Mouse (Mus musculus) hindbrain, embryonic 12.5 days (tissue): Measurements from ENCODE around the gene Epb41l4b. TPM values are rescaled to one million over a fixed set of nuclear protein-coding genes. Genes with fewer than 3 reads are reported as not detected.

Experiments used
- ATAC-seq: fragments of 200-750 bp; cut with Nextera tagmentation; 2 replicates; pipeline ENCODE4 v1.8.0; 2017; ENCODE audit warnings: moderate TSS enrichment; ENCODE audit not compliant: low FRiP score
- H3K27ac ChIP-seq: fragments of 300-500 bp; sonication (generic); 2 replicates; pipeline ENCODE4 v1.5.1; 2016; ENCODE audit warnings: mild to moderate bottlenecking
- H3K27me3 ChIP-seq: fragments of 300-500 bp; sonication (generic); 2 replicates; pipeline ENCODE4 v1.6.1; 2016; ENCODE audit warnings: mild to moderate bottlenecking
- H3K36me3 ChIP-seq: fragments of 300-500 bp; sonication (generic); 2 replicates; pipeline ENCODE4 v1.6.1; 2016; ENCODE audit warnings: mild to moderate bottlenecking
- H3K4me1 ChIP-seq: fragments of 300-500 bp; sonication (generic); 2 replicates; pipeline ENCODE4 v1.6.1; 2016
- H3K4me2 ChIP-seq: fragments of 300-500 bp; sonication (generic); replicated peaks from 2 replicates; pipeline ENCODE4 v1.6.1; 2016; ENCODE audit warnings: mild to moderate bottlenecking
- H3K4me3 ChIP-seq: fragments of 300-500 bp; sonication (generic); 2 replicates; pipeline ENCODE4 v1.5.1; 2016; ENCODE audit warnings: mild to moderate bottlenecking
- H3K9ac ChIP-seq: fragments of 300-500 bp; sonication (generic); 2 replicates; pipeline ENCODE4 v1.6.1; 2016; ENCODE audit warnings: mild to moderate bottlenecking, moderate library complexity
- H3K9me3 ChIP-seq: fragments of 300-500 bp; sonication (generic); replicated peaks from 2 replicates; pipeline ENCODE4 v1.6.1; 2016; ENCODE audit warnings: mild to moderate bottlenecking
- WGBS: fragments of 180-500 bp; shearing (Covaris S2); methylation state at CpG from one replicate; pipeline ENCODE4 v1.1.7; 2016; 5-methylcytosine and 5-hydroxymethylcytosine counted together
- polyA plus RNA-seq: library from polyadenylated mRNA; unstranded; fragments of >200 nt; fragmentation: Nextera tagmentation; extraction: Ambion mirVana; gene quantifications from 2 replicates; pipeline ENCODE4 v1.2.1, GENCODE M21; 2016

Gene Epb41l4b
- polyA plus RNA-seq, 1 experiment from 2014 or later: 2.0 TPM

- no peaks in the 10 kb centered on the region for H3K27me3 ChIP-seq
- no peaks in the 10 kb centered on the region for H3K36me3 ChIP-seq
- H3K4me1 ChIP-seq: peaks cover 11% of the 10 kb centered on the region
- WGBS: 77% methylated on average over 7 of the region's 7 CpGs
- H3K4me3 ChIP-seq: no peak overlapping the region
- no peak overlapping the region for H3K4me2 ChIP-seq
- H3K9ac ChIP-seq: no peak overlapping the region
- ATAC-seq: no peak
- H3K9me3 ChIP-seq: no peaks in the 10 kb centered on the region
- H3K27ac ChIP-seq: no peak overlapping the region
These were observed 74.8 kb downstream of the Epb41l4b start for GRCm38 (mm10) chr4:57068397-57068796.

GRCm38 (mm10) chr4:57067801-57068200 is 75.4 kb downstream of the Epb41l4b start:
- no peak overlapping the region for H3K4me2 ChIP-seq
- H3K4me3 ChIP-seq: no peak overlapping the region
- no peaks in the 10 kb centered on the region for H3K9me3 ChIP-seq
- no peaks in the 10 kb centered on the region for H3K27me3 ChIP-seq
- ATAC-seq: no peak
- H3K27ac ChIP-seq: no peak overlapping the region
- H3K36me3 ChIP-seq: no peaks in the 10 kb centered on the region
- H3K4me1 ChIP-seq: peaks cover 11% of the 10 kb centered on the region
- no peak overlapping the region for H3K9ac ChIP-seq
- 83% methylated on average over 5 of the region's 5 CpGs for WGBS

DNA sequence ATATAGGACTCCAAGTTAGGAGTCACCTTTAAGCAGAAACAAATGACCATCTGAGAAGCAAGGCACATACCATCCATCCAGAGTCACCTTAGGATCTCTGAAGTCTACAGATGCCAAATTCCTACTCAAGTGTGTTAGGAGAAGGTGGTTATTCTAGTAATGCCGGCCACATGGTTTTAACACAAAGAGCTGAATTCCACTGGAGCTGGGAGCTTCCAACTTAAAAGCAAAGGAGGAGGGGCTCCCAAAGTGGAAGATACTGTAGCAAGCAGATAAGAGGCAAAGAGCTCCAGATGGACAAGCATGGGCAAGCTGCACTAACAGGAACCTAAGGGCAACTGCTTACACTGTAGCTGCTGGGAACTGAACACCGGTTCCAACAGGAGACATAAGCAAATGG is 76.3 kb downstream of the Epb41l4b start:
- Histone ChIP-seq H3K9ac (no peak overlapping the region), H3K27me3 (no peaks in the 10 kb centered on the region), H3K9me3 (no peaks in the 10 kb centered on the region), H3K4me2 (no peak overlapping the region), H3K27ac (no peak overlapping the region), H3K4me1 (peaks cover 11% of the 10 kb centered on the region), H3K4me3 (no peak overlapping the region), H3K36me3 (no peaks in the 10 kb centered on the region)
- 82% methylated on average over 2 of the region's 2 CpGs for WGBS
- ATAC-seq: no peak

DNA sequence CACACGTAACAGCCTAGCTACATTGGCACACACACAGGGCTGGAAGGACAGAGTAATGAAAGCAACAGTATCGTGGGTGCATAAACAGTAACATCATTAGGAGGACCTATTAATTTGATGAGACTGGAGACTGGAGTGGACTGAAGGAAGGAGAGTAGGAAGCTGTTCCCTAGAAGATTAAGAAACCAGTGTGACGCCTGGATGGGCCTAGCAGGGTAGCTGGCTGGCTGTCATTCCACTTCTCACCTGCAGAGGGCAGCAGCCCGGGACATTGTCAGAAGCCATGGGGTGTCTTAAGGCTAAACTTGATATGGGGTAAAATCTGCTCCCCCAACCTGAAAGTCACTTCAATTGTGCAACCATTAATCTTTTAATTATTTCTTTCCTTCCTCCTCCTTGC is 78.0 kb downstream of the Epb41l4b start:
- no peaks in the 10 kb centered on the region for H3K36me3 ChIP-seq
- no peak overlapping the region for H3K4me3 ChIP-seq
- 24% methylated on average over 4 of the region's 4 CpGs for WGBS
- peaks cover 11% of the 10 kb centered on the region for H3K4me1 ChIP-seq
- peak; percentile 41; the same call in 1 of the 2 replicates for ATAC-seq
- no peak overlapping the region for H3K9ac ChIP-seq
- H3K9me3 ChIP-seq: no peaks in the 10 kb centered on the region
- no peak overlapping the region for H3K4me2 ChIP-seq
- no peak overlapping the region for H3K27ac ChIP-seq
- no peaks in the 10 kb centered on the region for H3K27me3 ChIP-seq

- no peaks in the 10 kb centered on the region for H3K27me3 ChIP-seq
- H3K4me1 ChIP-seq: peaks cover 11% of the 10 kb centered on the region
- WGBS: 0% methylated on average over 2 of the region's 2 CpGs
- no peak overlapping the region for H3K27ac ChIP-seq
- no peak overlapping the region for H3K4me3 ChIP-seq
- no peaks in the 10 kb centered on the region for H3K36me3 ChIP-seq
- no peak overlapping the region for H3K4me2 ChIP-seq
- H3K9ac ChIP-seq: no peak overlapping the region
- peak; percentile 39; the same call in 1 of the 2 replicates for ATAC-seq
- no peaks in the 10 kb centered on the region for H3K9me3 ChIP-seq
These were observed 78.4 kb downstream of the Epb41l4b start for GRCm38 (mm10) chr4:57064830-57065229.

GRCm38 (mm10) chr4:57060319-57060831 is 82.9 kb downstream of the Epb41l4b start:
- H3K4me3 ChIP-seq: no peak overlapping the region
- WGBS: 79% methylated on average over 15 of the region's 15 CpGs

DNA sequence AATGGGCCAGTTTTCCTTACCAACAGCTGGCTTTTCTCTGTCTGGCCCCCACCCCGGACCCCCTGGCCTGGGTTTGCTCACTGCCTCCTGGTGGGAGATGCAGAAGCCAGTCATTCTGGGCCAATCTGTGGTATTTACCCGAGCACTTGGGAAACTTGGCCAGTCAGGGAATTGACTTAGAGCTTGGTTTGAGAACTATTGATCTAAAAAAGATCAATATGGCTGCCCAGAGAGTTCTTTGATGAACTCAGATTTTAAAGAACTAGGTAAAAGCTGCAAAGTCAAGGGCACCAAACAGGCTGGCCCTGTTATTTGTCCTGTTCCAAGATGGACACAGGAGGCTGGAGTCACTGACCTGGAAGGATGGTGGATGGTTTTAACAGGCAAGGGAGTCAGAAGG is 84.6 kb downstream of the Epb41l4b start:
- Histone ChIP-seq H3K27ac (no peak overlapping the region), H3K4me1 (0 out of 2 replicates have a peak, but pooled peaks cover 5% of the 10 kb centered on the region), H3K4me2 (no peak overlapping the region), H3K36me3 (no peaks in the 10 kb centered on the region), H3K9ac (no peak overlapping the region), H3K9me3 (no peaks in the 10 kb centered on the region), H3K4me3 (no peak overlapping the region), H3K27me3 (no peaks in the 10 kb centered on the region)
- ATAC-seq: no peak
- 70% methylated on average over 2 of the region's 2 CpGs for WGBS

More at GRCm38 (mm10) chr4:57060319-57060831, 82.9 kb downstream of the Epb41l4b start:
- H3K9me3 ChIP-seq: no peaks in the 10 kb centered on the region
- no peak for ATAC-seq
- H3K4me1 ChIP-seq: peaks cover 15% of the 10 kb centered on the region
- H3K27me3 ChIP-seq: no peaks in the 10 kb centered on the region
- H3K9ac ChIP-seq: no peak overlapping the region
- no peak overlapping the region for H3K4me2 ChIP-seq
- no peaks in the 10 kb centered on the region for H3K36me3 ChIP-seq
- H3K27ac ChIP-seq: no peak overlapping the region

DNA sequence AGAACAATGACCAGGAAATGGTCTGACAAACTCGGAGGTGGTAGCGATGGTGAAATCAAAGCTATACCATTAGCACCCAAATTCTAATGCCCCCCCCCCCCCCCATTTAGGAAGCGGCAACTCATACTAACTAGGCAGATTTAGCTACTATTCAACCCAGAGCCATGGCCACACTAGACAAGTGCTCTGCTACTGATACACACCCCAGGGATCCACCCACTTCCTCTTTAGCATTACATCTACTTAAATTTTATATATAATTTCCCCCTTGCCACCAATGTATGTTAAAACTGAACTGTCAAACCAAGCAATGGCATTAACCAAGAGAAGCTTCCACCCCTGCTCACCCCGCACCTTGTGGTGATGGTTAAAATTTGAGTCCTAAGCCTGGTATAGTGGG is 85.6 kb downstream of the Epb41l4b start:
- no peak overlapping the region for H3K4me2 ChIP-seq
- no peaks in the 10 kb centered on the region for H3K9me3 ChIP-seq
- no peaks in the 10 kb centered on the region for H3K36me3 ChIP-seq
- H3K4me3 ChIP-seq: no peak overlapping the region
- ATAC-seq: no peak
- no peak overlapping the region for H3K27ac ChIP-seq
- no peak overlapping the region for H3K9ac ChIP-seq
- 0 out of 2 replicates have a peak, but pooled peaks cover 5% of the 10 kb centered on the region for H3K4me1 ChIP-seq
- no peaks in the 10 kb centered on the region for H3K27me3 ChIP-seq
- WGBS: 92% methylated on average over 4 of the region's 4 CpGs

DNA sequence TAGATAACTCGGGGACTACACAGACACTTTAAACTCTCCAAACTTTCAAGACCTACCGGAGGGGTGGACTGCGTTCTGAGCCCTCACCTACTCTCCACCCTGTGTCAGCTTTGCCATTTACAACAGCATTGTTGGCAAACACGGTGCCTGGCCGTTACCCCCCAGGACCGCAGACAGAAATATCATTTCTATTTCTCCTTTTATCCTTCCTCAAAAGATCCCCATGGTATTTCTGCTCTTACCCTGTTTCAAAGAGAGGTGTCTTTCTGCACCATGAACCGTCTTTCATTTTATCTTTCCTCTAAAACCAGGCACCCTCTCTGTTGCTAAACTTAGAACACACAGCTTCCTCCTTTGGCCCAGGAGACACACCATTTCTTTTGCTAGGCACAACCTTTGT is 87.6 kb downstream of the Epb41l4b start:
- ATAC-seq: no peak
- no peak overlapping the region for H3K4me2 ChIP-seq
- 73% methylated on average over 7 of the region's 7 CpGs for WGBS
- no peaks in the 10 kb centered on the region for H3K27me3 ChIP-seq
- no peak overlapping the region for H3K9ac ChIP-seq
- H3K27ac ChIP-seq: no peak overlapping the region
- no peaks in the 10 kb centered on the region for H3K9me3 ChIP-seq
- no peak overlapping the region for H3K4me3 ChIP-seq
- no peaks in the 10 kb centered on the region for H3K36me3 ChIP-seq
- 0 out of 2 replicates have a peak, but pooled peaks cover 7% of the 10 kb centered on the region for H3K4me1 ChIP-seq

GRCm38 (mm10) chr4:57049281-57049921 is 93.8 kb downstream of the Epb41l4b start:
- no peak overlapping the region for H3K4me3 ChIP-seq
- no peak overlapping the region for H3K9ac ChIP-seq
- ATAC-seq: peak; percentile 50; the same call in 1 of the 2 replicates
- no peaks in the 10 kb centered on the region for H3K36me3 ChIP-seq
- no peaks in the 10 kb centered on the region for H3K27me3 ChIP-seq
- H3K4me1 ChIP-seq: peaks cover 12% of the 10 kb centered on the region; the same call in 1 of the 2 replicates
- H3K9me3 ChIP-seq: no peaks in the 10 kb centered on the region
- H3K27ac ChIP-seq: no peak overlapping the region
- 44% methylated on average over 5 of the region's 5 CpGs for WGBS
- H3K4me2 ChIP-seq: no peak overlapping the region

- Histone ChIP-seq H3K9me3 (no peaks in the 10 kb centered on the region), H3K4me1 (peaks cover 12% of the 10 kb centered on the region; the same call in 1 of the 2 replicates), H3K27me3 (no peaks in the 10 kb centered on the region), H3K36me3 (no peaks in the 10 kb centered on the region), H3K27ac (no peak overlapping the region), H3K9ac (no peak overlapping the region), H3K4me2 (no peak overlapping the region), H3K4me3 (no peak overlapping the region)
- ATAC-seq: no peak
- WGBS: 53% methylated on average over 6 of the region's 6 CpGs
These were observed 94.7 kb downstream of the Epb41l4b start for GRCm38 (mm10) chr4:57048566-57048965.

- no peak overlapping the region for H3K27ac ChIP-seq
- no peaks in the 10 kb centered on the region for H3K27me3 ChIP-seq
- no peak overlapping the region for H3K9ac ChIP-seq
- H3K36me3 ChIP-seq: no peaks in the 10 kb centered on the region
- ATAC-seq: peak; percentile 29; the same call in 1 of the 2 replicates
- peaks cover 9% of the 10 kb centered on the region; the same call in 1 of the 2 replicates for H3K4me1 ChIP-seq
- H3K4me2 ChIP-seq: no peak overlapping the region
- no peaks in the 10 kb centered on the region for H3K9me3 ChIP-seq
- no peak overlapping the region for H3K4me3 ChIP-seq
- 57% methylated on average over 9 of the region's 9 CpGs for WGBS
These were observed 97.1 kb downstream of the Epb41l4b start for GRCm38 (mm10) chr4:57046160-57046571.

GRCm38 (mm10) chr4:57043621-57044020 is 99.6 kb downstream of the Epb41l4b start:
- no peak for ATAC-seq
- no peak overlapping the region for H3K9ac ChIP-seq
- no peaks in the 10 kb centered on the region for H3K36me3 ChIP-seq
- no peaks in the 10 kb centered on the region for H3K9me3 ChIP-seq
- H3K4me2 ChIP-seq: no peak overlapping the region
- H3K4me1 ChIP-seq: peaks cover 22% of the 10 kb centered on the region
- WGBS: 91% methylated on average over 8 of the region's 8 CpGs
- H3K27me3 ChIP-seq: no peaks in the 10 kb centered on the region
- no peak overlapping the region for H3K4me3 ChIP-seq
- no peak overlapping the region for H3K27ac ChIP-seq
